Mouse (Mus musculus): ENCODE data around the gene Cyp1b1.

DNA sequence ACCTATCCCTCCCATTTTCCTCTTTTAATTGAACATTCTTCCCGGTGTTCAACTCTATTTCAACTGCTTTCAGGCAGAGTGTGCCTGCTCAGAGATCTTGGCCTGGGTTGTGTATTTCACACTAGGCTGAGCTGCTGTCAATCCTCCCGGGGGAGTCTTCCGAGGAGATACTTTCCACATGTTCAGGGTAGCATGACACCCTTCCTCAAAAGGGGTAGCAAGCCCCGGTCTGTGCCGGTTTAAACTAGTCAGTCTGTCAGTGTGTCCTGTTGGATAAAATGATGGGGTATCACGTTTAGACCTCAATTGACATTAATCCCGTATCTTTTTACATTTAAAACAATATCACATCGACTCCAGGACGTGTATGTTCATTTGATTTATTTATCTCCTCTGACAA lies 57.1 kb downstream of the Cyp1b1 start:
- TF ChIP-seq CTCF (IDR thresholded peaks at IDR 0.05; ENCODE audit: low read depth): no peak
- no peak for TF ChIP-seq EP300 (optimal IDR thresholded peaks at IDR 0.05)
